Mouse (Mus musculus) liver, embryonic 14.5 days (tissue): ENCODE measurements at regions not wholly inside any gene's neighbourhood (a gene's known extent, or its start where the extent isn't known, plus 50 kb on each side); places are given as distances from the start of the nearest gene placed in this dataset.

Source experiments
- CTCF ChIP-seq: IDR thresholded peaks from 2 replicates; pipeline ENCODE4 v1.5.1; 2016; ENCODE audit warnings: antibody characterized with exemption, low read depth, control low read depth
- EP300 ChIP-seq: IDR thresholded peaks from 2 replicates; pipeline ENCODE4 v1.6.1; 2016; ENCODE audit warnings: antibody characterized with exemption, low read depth

GRCm38 (mm10) chr1:14064856-14065255 lies 2028.3 kb downstream of the 4930444P10Rik start:
- TF ChIP-seq CTCF = no peak
- no peak for TF ChIP-seq EP300
